Mouse (Mus musculus): Measurements from ENCODE around the gene Sh3bgrl2.

GRCm38 (mm10) chr9:83589680-83590467 lies 41.7 kb downstream of the Sh3bgrl2 start:
- TF ChIP-seq POLR2A (IDR thresholded peaks at IDR 0.05; ENCODE audit: insufficient read depth, low read length) (no peak), CTCF (IDR thresholded peaks at IDR 0.05; ENCODE audit: low read depth, low read length) (no peak)

Measured in ES-Bruce4 (cell line).